ENCODE assay signal across 11 mouse cellular contexts in genomic region chr12:77854281-77855075, GRCm38 (mm10).
DNase-seq lines count a peak whose midpoint lies in the region; ATAC-seq lines count a peak whose summit lies in the region.
"Had no signal": no experiment of that assay in that cellular context is flagged by ENCODE, and none has a peak within 500 bp of the region (broad histone marks: within the 10 kb centered on the region; RNA-seq: fewer than 3 reads in every experiment).

No protein-coding gene starts in this region.

- H3K4me2 ChIP-seq in midbrain, embryonic 15.5 days, result no peak overlapping the region
- H3K4me2 ChIP-seq in forebrain, embryonic 11.5 days (ENCODE audit: low read depth, low read length, severe bottlenecking), result no peak overlapping the region
- no peak overlapping the region for H3K4me2 ChIP-seq in hindbrain, embryonic 13.5 days
- H3K4me2 ChIP-seq in neural tube, embryonic 13.5 days, result no peak overlapping the region

- no peaks in the 10 kb centered on the region for H3K36me3 ChIP-seq in midbrain, embryonic 10.5 days
- H3K36me3 ChIP-seq in midbrain, embryonic 15.5 days (replicated peaks), result no peaks in the 10 kb centered on the region
- no peaks in the 10 kb centered on the region for H3K36me3 ChIP-seq in forebrain, embryonic 11.5 days (ENCODE audit: control insufficient read depth, insufficient read depth, low read length)
- no peaks in the 10 kb centered on the region for H3K36me3 ChIP-seq in hindbrain, embryonic 13.5 days
- no peaks in the 10 kb centered on the region for H3K36me3 ChIP-seq in neural tube, embryonic 13.5 days

- H3K4me3 ChIP-seq in midbrain, embryonic 10.5 days, result no peak overlapping the region
- H3K4me3 ChIP-seq in midbrain, embryonic 15.5 days, result no peak overlapping the region
- no peak overlapping the region for H3K4me3 ChIP-seq in forebrain, embryonic 11.5 days (ENCODE audit: low read depth, low read length)
- H3K4me3 ChIP-seq in hindbrain, embryonic 13.5 days, result no peak overlapping the region
- H3K4me3 ChIP-seq in neural tube, embryonic 13.5 days, result no peak overlapping the region

- DNase-seq in midbrain, embryonic 10.5 days (ENCODE audit: low spot score), result peak; percentile 22
- peak; percentile 54 for DNase-seq in forebrain, embryonic 11.5 days (ENCODE audit: low spot score)
- DNase-seq in right cerebral cortex, adult 18-20 months, result no peak
- no peak for DNase-seq in thymus, postnatal 36 days
- DNase-seq in adrenal gland, adult 8-10 months, result no peak
- DNase-seq: gastrocnemius, postnatal 14 days; lung, postnatal 10 days; thymus, postnatal 4 days had no signal

- WGBS in midbrain, embryonic 10.5 days, result 65% methylated on average over 15 of the region's 15 CpGs
- WGBS in midbrain, embryonic 15.5 days, result 52% methylated on average over 15 of the region's 15 CpGs
- 43% methylated on average over 15 of the region's 15 CpGs for WGBS in forebrain, embryonic 11.5 days
- WGBS in hindbrain, embryonic 13.5 days, result 34% methylated on average over 15 of the region's 15 CpGs
- 21% methylated on average over 15 of the region's 15 CpGs for WGBS in neural tube, embryonic 13.5 days

- H3K4me1 ChIP-seq in midbrain, embryonic 10.5 days, result peaks cover 40% of the 10 kb centered on the region
- peaks cover 14% of the 10 kb centered on the region for H3K4me1 ChIP-seq in midbrain, embryonic 15.5 days
- H3K4me1 ChIP-seq in forebrain, embryonic 11.5 days (replicated peaks; ENCODE audit: control insufficient read depth, insufficient read depth, low read length), result peaks cover 12% of the 10 kb centered on the region
- peaks cover 41% of the 10 kb centered on the region for H3K4me1 ChIP-seq in hindbrain, embryonic 13.5 days (replicated peaks)
- H3K4me1 ChIP-seq in neural tube, embryonic 13.5 days (replicated peaks), result peaks cover 46% of the 10 kb centered on the region

- no peaks in the 10 kb centered on the region for H3K9me3 ChIP-seq in midbrain, embryonic 10.5 days (replicated peaks)
- H3K9me3 ChIP-seq in midbrain, embryonic 15.5 days, result no peaks in the 10 kb centered on the region
- no peaks in the 10 kb centered on the region for H3K9me3 ChIP-seq in forebrain, embryonic 11.5 days (ENCODE audit: control insufficient read depth, low read length)
- no peaks in the 10 kb centered on the region for H3K9me3 ChIP-seq in hindbrain, embryonic 13.5 days
- H3K9me3 ChIP-seq in neural tube, embryonic 13.5 days, result no peaks in the 10 kb centered on the region

- H3K27me3 ChIP-seq in midbrain, embryonic 10.5 days (ENCODE audit: low read depth, poor library complexity, severe bottlenecking), result no peaks in the 10 kb centered on the region
- no peaks in the 10 kb centered on the region for H3K27me3 ChIP-seq in midbrain, embryonic 15.5 days (replicated peaks)
- no peaks in the 10 kb centered on the region for H3K27me3 ChIP-seq in forebrain, embryonic 11.5 days (ENCODE audit: control insufficient read depth, insufficient read depth, low read length)
- no peaks in the 10 kb centered on the region for H3K27me3 ChIP-seq in hindbrain, embryonic 13.5 days
- peaks cover 10% of the 10 kb centered on the region for H3K27me3 ChIP-seq in neural tube, embryonic 13.5 days

- peak overlapping the region; percentile 81; the same call in 1 of the 2 replicates for H3K27ac ChIP-seq in midbrain, embryonic 10.5 days (replicated peaks)
- H3K27ac ChIP-seq in midbrain, embryonic 15.5 days, result no peak overlapping the region
- no peak overlapping the region for H3K27ac ChIP-seq in forebrain, embryonic 11.5 days (ENCODE audit: low read depth, low read length)
- H3K27ac ChIP-seq in hindbrain, embryonic 13.5 days, result no peak overlapping the region
- H3K27ac ChIP-seq in neural tube, embryonic 13.5 days (replicated peaks), result no peak overlapping the region

- ATAC-seq in midbrain, embryonic 15.5 days (replicated peaks), result no peak
- ATAC-seq in forebrain, embryonic 11.5 days (replicated peaks; ENCODE audit: low FRiP score), result peak; percentile 70
- ATAC-seq in hindbrain, embryonic 13.5 days (ENCODE audit: low FRiP score), result peak; percentile 69
- peak; percentile 86 for ATAC-seq in neural tube, embryonic 13.5 days (ENCODE audit: low read depth)

- no peak overlapping the region for H3K9ac ChIP-seq in midbrain, embryonic 15.5 days
- no peak overlapping the region for H3K9ac ChIP-seq in forebrain, embryonic 11.5 days (ENCODE audit: low read length)
- no peak overlapping the region for H3K9ac ChIP-seq in hindbrain, embryonic 13.5 days
- no peak overlapping the region for H3K9ac ChIP-seq in neural tube, embryonic 13.5 days

Comparison
In these comparisons a context has a peak if more than half of its experiments do, and no peak if none do; other contexts are left out.
1. DNase-seq: peak in midbrain, embryonic 10.5 days (single experiment) and forebrain, embryonic 11.5 days (single experiment); none in right cerebral cortex, adult 18-20 months (single experiment), thymus, postnatal 36 days (0 of 2) and adrenal gland, adult 8-10 months (single experiment).